Mouse (Mus musculus): ENCODE results near the gene Npvf. TPM values are rescaled to one million over a fixed set of nuclear protein-coding genes. Genes with fewer than 3 reads are reported as not detected.

Npvf gene
- polyA plus RNA-seq (2015; fragmentation: Nextera tagmentation; extraction: Ambion mirVana): not detected in 2 replicates

DNA sequence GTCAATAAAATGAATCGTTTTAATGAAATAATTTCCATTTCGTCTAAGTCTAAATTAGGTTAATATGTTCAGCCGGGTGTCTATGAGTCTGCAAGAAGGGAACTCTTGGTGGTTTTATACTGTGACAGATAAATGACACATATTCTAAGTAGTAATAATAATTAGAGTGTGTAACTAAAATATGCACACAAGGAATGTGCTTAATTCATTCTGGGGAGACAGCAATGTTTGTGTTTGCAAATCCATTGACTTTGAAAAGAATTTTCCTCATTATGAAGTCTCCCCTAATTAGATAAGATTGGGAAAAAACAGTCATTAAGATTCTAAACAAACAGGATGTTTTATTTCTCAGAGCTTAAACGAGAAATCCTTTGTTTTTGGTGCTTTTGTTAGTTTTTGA lies at the start of gene Npvf:
Gene Npvf, minus strand, starts transcription at position 84 of the 400 bp plus-strand sequence.
- Histone ChIP-seq H3K4me1 (no peaks in the 10 kb centered on the region), H3K4me2 (no peak within 1 kb of the TSS), H3K36me3 (no peaks in the 10 kb centered on the region), H3K27ac (replicated peaks) (no peak within 1 kb of the TSS), H3K9me3 (no peaks in the 10 kb centered on the region), H3K4me3 (no peak within 1 kb of the TSS), H3K9ac (no peak within 1 kb of the TSS), H3K27me3 (replicated peaks) (no peaks in the 10 kb centered on the region)
- WGBS: 64% methylated on average over 4 of the region's 4 CpGs
- no peak for ATAC-seq (ENCODE audit: extremely low read depth, insufficient number of reproducible peaks, low FRiP score, low TSS enrichment)

DNA sequence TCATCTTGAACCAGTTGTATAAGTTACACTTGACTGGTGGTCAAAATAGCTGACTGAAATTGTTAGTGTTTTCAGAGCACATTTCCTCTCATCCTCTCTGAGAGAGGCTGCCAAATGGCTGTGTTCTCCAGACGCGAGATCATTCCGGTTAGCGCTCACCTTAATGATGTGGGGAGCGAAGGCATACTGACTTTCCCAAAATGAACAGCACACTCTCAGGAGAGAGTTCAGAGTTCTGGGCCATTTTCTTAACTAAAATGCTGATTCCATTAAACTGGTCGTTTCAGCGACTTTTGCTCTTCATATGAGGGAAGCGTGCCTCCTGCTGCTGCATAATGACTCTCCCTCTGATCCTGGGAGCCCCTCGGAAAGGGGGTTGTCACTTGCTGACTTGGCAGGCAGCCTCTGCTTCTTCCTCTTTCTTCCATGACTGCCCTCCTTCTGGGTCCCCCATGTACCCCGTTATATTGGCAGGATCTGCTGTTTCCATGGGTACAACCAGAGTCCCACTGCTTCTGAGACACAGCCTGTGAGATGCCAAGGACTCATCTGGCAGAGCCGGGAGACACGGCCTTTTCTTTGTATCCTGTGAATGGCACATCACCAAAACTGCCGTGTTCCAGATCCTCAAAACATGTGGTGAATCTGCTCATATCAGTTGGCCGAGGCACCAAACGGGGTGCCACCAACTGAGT lies 35.0 kb upstream of the Npvf start:
- H3K27ac ChIP-seq (replicated peaks): no peak overlapping the region
- no peak for ATAC-seq (ENCODE audit: extremely low read depth, insufficient number of reproducible peaks, low FRiP score, low TSS enrichment)
- H3K9me3 ChIP-seq: no peaks in the 10 kb centered on the region
- H3K36me3 ChIP-seq: no peaks in the 10 kb centered on the region
- H3K4me3 ChIP-seq: no peak overlapping the region
- H3K9ac ChIP-seq: no peak overlapping the region
- H3K4me2 ChIP-seq: no peak overlapping the region
- 59% methylated on average over 15 of the region's 15 CpGs for WGBS
- no peaks in the 10 kb centered on the region for H3K4me1 ChIP-seq
- H3K27me3 ChIP-seq (replicated peaks): 0 out of 2 replicates have a peak, but pooled peaks cover 4% of the 10 kb centered on the region

DNA sequence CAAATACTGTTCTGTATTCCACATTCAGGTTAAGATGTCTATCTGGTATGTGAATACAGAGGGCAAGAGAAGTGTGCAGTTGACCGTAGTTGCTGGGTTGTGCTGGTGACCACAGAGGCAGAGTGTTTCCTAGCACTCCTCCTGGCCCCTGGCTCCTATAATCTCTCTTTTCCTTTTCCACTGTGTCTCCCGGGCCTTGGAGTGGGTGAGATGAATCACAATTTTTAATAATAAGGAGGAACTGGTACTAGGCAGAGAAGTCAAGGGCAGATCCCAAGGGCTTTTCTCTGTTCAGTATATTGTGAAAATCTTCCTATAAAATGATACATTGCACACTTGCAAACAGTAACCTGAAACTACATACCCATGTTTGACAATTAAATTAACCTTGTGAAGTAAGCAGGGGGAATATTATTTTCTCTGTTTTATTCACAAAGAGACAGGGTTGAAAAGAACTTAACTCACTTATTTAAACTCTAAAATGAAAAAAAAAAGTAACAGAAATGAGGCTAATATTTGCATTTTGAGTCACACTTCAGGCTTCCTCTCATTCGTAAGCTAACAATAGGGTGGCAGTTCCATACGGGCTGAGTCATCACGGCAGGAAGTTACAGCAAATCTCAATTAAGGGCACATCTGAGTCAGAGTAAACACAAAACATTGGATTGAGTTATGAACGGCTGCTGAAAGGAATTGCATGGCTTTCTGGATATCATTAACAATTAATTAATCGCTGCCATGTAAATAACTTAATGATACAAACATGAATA lies 30.6 kb upstream of the Npvf start:
- no peaks in the 10 kb centered on the region for H3K36me3 ChIP-seq
- no peak for ATAC-seq (ENCODE audit: extremely low read depth, insufficient number of reproducible peaks, low FRiP score, low TSS enrichment)
- H3K9ac ChIP-seq: no peak overlapping the region
- H3K27ac ChIP-seq (replicated peaks): peak overlapping the region; percentile 36; the same call in 1 of the 2 replicates
- H3K27me3 ChIP-seq (replicated peaks): 0 out of 2 replicates have a peak, but pooled peaks cover 4% of the 10 kb centered on the region
- H3K4me1 ChIP-seq: peaks cover 23% of the 10 kb centered on the region
- 50% methylated on average over 7 of the region's 7 CpGs for WGBS
- no peak overlapping the region for H3K4me3 ChIP-seq
- H3K4me2 ChIP-seq: no peak overlapping the region
- H3K9me3 ChIP-seq: no peaks in the 10 kb centered on the region

DNA sequence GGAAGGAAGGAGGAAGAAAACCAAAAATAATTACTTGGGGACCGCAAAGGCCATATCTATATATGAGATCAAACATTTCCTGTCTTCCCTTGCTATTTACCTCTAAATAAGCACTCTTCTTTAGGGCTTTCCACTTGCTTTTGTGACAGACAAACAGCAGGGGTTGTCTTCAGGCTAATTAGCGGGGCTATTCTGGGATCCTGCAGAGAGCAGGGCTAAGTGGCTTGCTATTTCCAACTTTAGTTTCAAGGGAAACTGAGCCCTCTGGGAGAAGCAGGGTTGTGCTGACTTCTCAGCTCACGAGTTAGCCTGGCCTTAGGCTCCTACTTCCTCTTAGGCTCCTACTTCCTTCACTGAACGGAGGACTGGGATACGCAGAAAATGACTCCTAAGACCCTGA lies 27.3 kb upstream of the Npvf start:
- H3K4me2 ChIP-seq: peak overlapping the region; percentile 27; the same call in 1 of the 2 replicates
- no peaks in the 10 kb centered on the region for H3K9me3 ChIP-seq
- H3K36me3 ChIP-seq: no peaks in the 10 kb centered on the region
- no peak overlapping the region for H3K9ac ChIP-seq
- peak overlapping the region; percentile 8; the same call in 1 of the 2 replicates for H3K27ac ChIP-seq (replicated peaks)
- peaks cover 23% of the 10 kb centered on the region for H3K4me1 ChIP-seq
- no peaks in the 10 kb centered on the region for H3K27me3 ChIP-seq (replicated peaks)
- WGBS: 20% methylated on average over 5 of the region's 5 CpGs
- no peak for ATAC-seq (ENCODE audit: extremely low read depth, insufficient number of reproducible peaks, low FRiP score, low TSS enrichment)
- no peak overlapping the region for H3K4me3 ChIP-seq

DNA sequence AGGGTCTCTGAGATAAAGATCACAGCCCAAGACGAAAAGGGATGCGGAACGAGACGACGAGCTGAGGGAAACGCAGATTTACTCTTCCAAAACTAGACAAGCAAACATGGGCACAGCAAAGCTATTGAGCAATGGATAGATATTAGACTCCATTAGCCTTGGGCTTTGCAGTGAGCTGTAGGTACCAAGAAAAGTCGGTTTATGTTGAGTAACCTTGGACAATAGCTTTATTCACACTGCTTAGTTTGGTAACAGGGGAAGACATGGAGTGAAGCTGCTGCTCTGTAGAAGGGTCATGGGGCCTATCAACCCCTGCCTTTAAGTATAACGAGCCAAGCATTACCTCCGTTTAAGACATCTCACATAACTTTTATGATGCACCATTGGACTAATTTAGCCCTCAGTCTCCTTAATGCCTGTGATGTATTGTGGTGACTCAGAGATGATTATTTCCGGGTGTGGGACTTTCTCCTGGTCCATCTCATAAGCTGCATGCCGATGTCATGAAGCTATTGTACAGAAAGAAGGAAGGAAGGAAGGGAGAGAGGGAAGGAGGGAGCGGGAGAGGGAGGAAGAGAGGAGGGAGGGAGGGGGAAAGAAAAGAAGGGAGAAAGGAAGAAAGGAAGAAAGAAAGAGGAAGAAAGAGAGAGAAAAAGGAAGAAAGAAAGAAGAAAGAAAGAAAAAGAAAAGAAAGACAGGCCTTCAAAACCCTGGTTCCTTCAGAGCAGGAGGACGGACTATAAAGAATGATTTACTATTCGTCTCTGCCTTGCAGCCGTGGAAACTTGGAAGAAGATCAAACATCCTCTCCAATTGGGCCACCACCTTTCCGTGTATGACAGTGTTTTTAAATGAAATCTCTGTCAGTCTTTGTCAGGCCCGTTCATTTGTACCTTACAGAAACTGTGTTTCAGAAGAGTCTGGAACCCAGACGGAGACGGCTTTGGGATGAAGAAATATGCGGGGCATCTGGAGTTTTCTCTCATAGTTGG lies 26.3 kb upstream of the Npvf start:
- Histone ChIP-seq H3K4me3 (no peak overlapping the region), H3K9me3 (no peaks in the 10 kb centered on the region), H3K9ac (no peak overlapping the region), H3K4me2 (0 out of 2 replicates have a peak overlapping the region, but pooled peaks have one; percentile 27), H3K27me3 (replicated peaks) (no peaks in the 10 kb centered on the region), H3K36me3 (no peaks in the 10 kb centered on the region), H3K27ac (replicated peaks) (0 out of 2 replicates have a peak overlapping the region, but pooled peaks have one; percentile 8), H3K4me1 (peaks cover 23% of the 10 kb centered on the region)
- ATAC-seq (ENCODE audit: extremely low read depth, insufficient number of reproducible peaks, low FRiP score, low TSS enrichment): no peak
- 57% methylated on average over 20 of the region's 20 CpGs for WGBS

DNA sequence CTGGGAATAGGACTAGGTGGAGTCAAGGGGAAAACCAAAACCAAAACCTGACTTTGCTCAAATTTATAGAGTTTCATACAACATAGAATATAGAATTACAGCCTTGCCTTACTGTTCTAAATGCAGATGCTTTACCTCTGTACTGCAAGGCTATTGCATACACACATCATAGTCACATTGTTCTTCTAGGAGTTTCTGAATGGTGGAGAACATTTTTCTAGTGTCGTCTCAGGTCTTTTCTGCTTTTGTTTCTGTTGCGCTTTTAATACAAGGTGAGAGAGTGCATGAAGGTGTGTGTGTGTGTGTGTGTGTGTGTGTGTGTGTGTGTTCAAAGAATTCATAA lies 25.2 kb upstream of the Npvf start:
- Histone ChIP-seq H3K4me2 (no peak overlapping the region), H3K4me1 (peaks cover 23% of the 10 kb centered on the region), H3K36me3 (no peaks in the 10 kb centered on the region), H3K9me3 (no peaks in the 10 kb centered on the region), H3K27me3 (replicated peaks) (no peaks in the 10 kb centered on the region), H3K9ac (no peak overlapping the region), H3K4me3 (no peak overlapping the region), H3K27ac (replicated peaks) (no peak overlapping the region)
- no peak for ATAC-seq (ENCODE audit: extremely low read depth, insufficient number of reproducible peaks, low FRiP score, low TSS enrichment)
- WGBS: 92% methylated on average over 2 of the region's 2 CpGs

DNA sequence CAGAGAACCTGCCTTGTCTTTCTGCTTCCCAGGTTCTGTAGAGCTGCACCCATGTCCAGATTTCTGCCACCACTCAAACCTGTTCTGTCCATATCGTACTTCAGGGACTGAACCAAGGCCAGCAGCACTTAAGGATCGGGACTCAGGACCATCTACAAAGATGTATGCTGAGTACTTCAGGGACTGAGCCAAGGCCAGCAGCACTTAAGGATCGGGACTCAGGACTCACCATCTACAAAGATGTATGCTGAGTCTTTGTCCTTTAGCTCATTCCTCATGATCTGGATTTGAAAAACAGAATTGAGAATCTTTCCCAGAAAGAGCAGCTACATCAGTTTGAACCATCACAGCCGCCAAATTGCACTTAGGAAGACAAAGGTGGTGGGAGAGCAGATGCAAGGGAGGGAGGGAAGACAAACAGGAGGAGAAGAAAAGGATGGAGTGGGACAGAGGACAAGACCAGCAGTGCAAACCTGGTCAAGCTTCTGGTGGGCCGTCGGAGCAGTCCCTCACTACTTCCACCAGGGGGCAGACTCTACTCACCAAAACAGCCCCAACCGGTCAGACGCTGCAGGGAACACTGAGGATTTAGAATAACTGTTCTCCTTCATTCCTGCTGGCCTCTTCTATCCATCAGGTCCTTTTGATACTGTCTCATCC lies 24.7 kb upstream of the Npvf start:
- no peak overlapping the region for H3K9ac ChIP-seq
- no peak overlapping the region for H3K4me3 ChIP-seq
- no peak for ATAC-seq (ENCODE audit: extremely low read depth, insufficient number of reproducible peaks, low FRiP score, low TSS enrichment)
- peaks cover 23% of the 10 kb centered on the region for H3K4me1 ChIP-seq
- no peaks in the 10 kb centered on the region for H3K36me3 ChIP-seq
- no peak overlapping the region for H3K4me2 ChIP-seq
- 24% methylated on average over 8 of the region's 8 CpGs for WGBS
- H3K9me3 ChIP-seq: no peaks in the 10 kb centered on the region
- no peaks in the 10 kb centered on the region for H3K27me3 ChIP-seq (replicated peaks)
- no peak overlapping the region for H3K27ac ChIP-seq (replicated peaks)

DNA sequence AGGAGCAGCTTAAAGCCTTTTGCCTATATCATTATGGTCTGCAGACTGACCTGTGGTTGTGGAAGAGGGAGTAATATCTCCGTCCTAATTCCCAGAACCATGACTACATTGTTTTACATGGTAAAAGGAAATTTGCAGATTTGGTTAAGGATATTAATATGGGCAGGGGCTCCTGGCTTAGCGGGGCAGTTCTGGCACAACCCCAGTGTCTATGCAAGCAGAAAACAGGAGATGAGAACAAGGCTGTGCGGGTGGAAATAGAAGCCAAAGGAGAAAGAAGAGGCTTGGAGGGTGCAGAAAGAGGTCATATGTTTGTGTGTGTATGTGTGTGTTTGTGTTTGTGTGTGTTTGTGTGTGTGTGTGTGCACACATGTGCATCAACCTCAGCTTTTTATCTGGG lies 17.0 kb upstream of the Npvf start:
- Histone ChIP-seq H3K4me1 (no peaks in the 10 kb centered on the region; the same call in 1 of the 2 replicates), H3K4me3 (no peak overlapping the region), H3K9ac (no peak overlapping the region), H3K9me3 (no peaks in the 10 kb centered on the region), H3K36me3 (no peaks in the 10 kb centered on the region), H3K27ac (replicated peaks) (no peak overlapping the region), H3K27me3 (replicated peaks) (no peaks in the 10 kb centered on the region), H3K4me2 (no peak overlapping the region)
- ATAC-seq (ENCODE audit: extremely low read depth, insufficient number of reproducible peaks, low FRiP score, low TSS enrichment): no peak
- WGBS: 80% methylated on average over 3 of the region's 3 CpGs

DNA sequence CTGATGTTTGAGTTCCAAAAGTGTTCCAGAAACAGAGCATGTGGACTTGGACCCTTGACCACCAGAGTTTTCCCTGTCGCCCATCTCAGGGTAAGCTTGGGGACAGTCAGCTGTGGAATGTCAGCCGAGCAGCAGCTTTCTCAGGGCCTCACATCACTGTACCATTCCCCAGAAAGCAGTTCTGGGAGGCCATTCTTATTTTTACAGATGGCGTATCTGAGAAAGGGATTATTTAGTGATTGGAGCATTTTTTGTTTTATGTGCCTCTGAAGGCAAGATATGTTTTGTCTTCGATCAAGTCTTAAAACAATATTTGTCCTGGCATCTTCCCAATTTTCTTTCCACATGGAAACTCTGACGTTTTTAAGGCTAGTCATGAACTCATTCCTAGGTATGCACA lies 12.7 kb upstream of the Npvf start:
- Histone ChIP-seq H3K27ac (replicated peaks) (no peak overlapping the region), H3K4me2 (no peak overlapping the region), H3K9ac (no peak overlapping the region), H3K9me3 (no peaks in the 10 kb centered on the region), H3K4me1 (0 out of 2 replicates have a peak, but pooled peaks cover 6% of the 10 kb centered on the region), H3K36me3 (no peaks in the 10 kb centered on the region), H3K27me3 (replicated peaks) (no peaks in the 10 kb centered on the region), H3K4me3 (no peak overlapping the region)
- ATAC-seq (ENCODE audit: extremely low read depth, insufficient number of reproducible peaks, low FRiP score, low TSS enrichment): no peak
- WGBS: 48% methylated on average over 5 of the region's 5 CpGs

DNA sequence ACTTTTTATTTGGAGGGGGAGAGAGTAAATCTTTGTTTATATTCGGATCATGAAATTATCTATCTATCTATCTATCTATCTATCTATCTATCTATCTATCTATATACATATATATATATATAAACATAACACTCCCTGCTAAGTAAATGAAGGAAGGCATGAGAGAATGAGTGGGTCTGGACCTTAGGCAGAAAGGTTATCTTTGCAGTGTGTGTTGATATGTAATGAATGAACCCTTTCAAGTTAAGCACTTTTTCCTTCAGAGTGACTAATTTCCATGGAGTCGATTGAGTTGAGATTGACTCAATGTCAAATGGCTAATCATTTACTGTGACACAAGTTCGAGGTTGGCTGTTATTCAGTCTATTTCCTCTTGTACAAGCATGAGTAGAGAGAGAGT lies 10.8 kb upstream of the Npvf start:
- Histone ChIP-seq H3K27ac (replicated peaks) (no peak overlapping the region), H3K36me3 (no peaks in the 10 kb centered on the region), H3K4me2 (no peak overlapping the region), H3K9ac (no peak overlapping the region), H3K4me1 (0 out of 2 replicates have a peak, but pooled peaks cover 9% of the 10 kb centered on the region), H3K9me3 (no peaks in the 10 kb centered on the region), H3K27me3 (replicated peaks) (no peaks in the 10 kb centered on the region), H3K4me3 (no peak overlapping the region)
- WGBS: 65% methylated on average over 3 of the region's 3 CpGs
- no peak for ATAC-seq (ENCODE audit: extremely low read depth, insufficient number of reproducible peaks, low FRiP score, low TSS enrichment)

Data from heart, embryonic 13.5 days (tissue).